Comparison of ENCODE assay signal across 19 mouse cellular contexts in the genomic region with DNA sequence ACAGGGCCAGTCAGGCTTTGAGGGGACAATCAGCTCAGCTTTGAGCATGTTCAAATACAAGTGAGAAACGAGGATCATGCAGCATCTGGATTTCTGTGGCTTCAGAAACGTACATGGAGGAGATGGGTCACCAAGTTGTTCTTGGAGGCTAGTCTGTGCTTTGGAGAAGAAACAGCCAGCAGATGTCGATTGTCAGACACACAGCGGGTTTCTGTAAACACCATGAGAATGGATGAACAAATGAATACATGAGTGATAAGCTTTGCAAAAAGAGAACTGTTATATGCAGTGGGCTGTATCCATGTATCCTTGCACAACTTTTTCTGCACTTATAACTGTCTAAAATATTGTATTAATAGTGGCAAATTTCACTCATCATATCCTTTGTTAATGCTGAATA. TPM values are rescaled to one million over a fixed set of nuclear protein-coding genes. Genes with fewer than 3 reads are reported as not detected.
DNase-seq lines count a peak whose midpoint lies in the region; ATAC-seq and TF ChIP-seq lines count a peak whose summit lies in the region.
"Had no signal": no experiment of that assay in that cellular context is flagged by ENCODE, and none has a peak within 500 bp of the region (broad histone marks: within the 10 kb centered on the region; RNA-seq: fewer than 3 reads in every experiment).

No protein-coding gene starts in this region.

- H3K27me3 ChIP-seq in embryonic facial prominence, embryonic 15.5 days, result no peaks in the 10 kb centered on the region
- H3K27me3 ChIP-seq in embryonic facial prominence, embryonic 10.5 days (replicated peaks; ENCODE audit: low read depth, poor library complexity, severe bottlenecking), result no peaks in the 10 kb centered on the region
- no peaks in the 10 kb centered on the region for H3K27me3 ChIP-seq in lung, embryonic 15.5 days
- no peaks in the 10 kb centered on the region for H3K27me3 ChIP-seq in stomach, embryonic 15.5 days (replicated peaks)
- H3K27me3 ChIP-seq: heart, embryonic 12.5 days; heart, embryonic 15.5 days; hindbrain, embryonic 13.5 days had no signal

- no peak for TF ChIP-seq POLR2A in lung, adult 2 months (IDR thresholded peaks at IDR 0.05; ENCODE audit: borderline replicate concordance, extremely low read depth, low read depth, low read length)

- peak overlapping the region; percentile 13; the same call in 1 of the 2 replicates for H3K4me2 ChIP-seq in embryonic facial prominence, embryonic 15.5 days (replicated peaks)
- H3K4me2 ChIP-seq in lung, embryonic 15.5 days, result peak overlapping the region; percentile 29
- H3K4me2 ChIP-seq in stomach, embryonic 15.5 days, result no peak overlapping the region
- H3K4me2 ChIP-seq: heart, embryonic 12.5 days; heart, embryonic 15.5 days; hindbrain, embryonic 13.5 days had no signal

- DNase-seq in embryonic facial prominence, embryonic 10.5 days (ENCODE audit: low spot score), result no peak
- DNase-seq in lung, adult 2 months, result no peak
- DNase-seq in lung, postnatal 25 days (ENCODE audit: low spot score), result peak; percentile 7
- DNase-seq in lung, postnatal 10 days, result no peak
- no peak for DNase-seq in thymus, postnatal 4 days
- DNase-seq: adrenal gland, adult 8-10 months; adrenal gland, postnatal 25 days; forebrain, postnatal 0 days; gastrocnemius, postnatal 25 days; heart, postnatal 36 days had no signal

- WGBS in embryonic facial prominence, embryonic 15.5 days, result 62% methylated on average over 4 of the region's 4 CpGs
- WGBS in embryonic facial prominence, embryonic 10.5 days, result 77% methylated on average over 4 of the region's 4 CpGs
- 27% methylated on average over 4 of the region's 4 CpGs for WGBS in lung, embryonic 15.5 days
- 39% methylated on average over 4 of the region's 4 CpGs for WGBS in lung, adult 2 months
- 35% methylated on average over 4 of the region's 4 CpGs for WGBS in stomach, embryonic 15.5 days

- H3K27ac ChIP-seq in embryonic facial prominence, embryonic 15.5 days (replicated peaks), result no peak overlapping the region
- no peak overlapping the region for H3K27ac ChIP-seq in embryonic facial prominence, embryonic 10.5 days (replicated peaks)
- H3K27ac ChIP-seq in lung, embryonic 15.5 days, result peak overlapping the region; percentile 49
- peak overlapping the region; percentile 62; the same call in 1 of the 2 replicates for H3K27ac ChIP-seq in stomach, embryonic 15.5 days
- H3K27ac ChIP-seq: heart, embryonic 15.5 days; hindbrain, embryonic 10.5 days; hindbrain, embryonic 13.5 days had no signal

- no peaks in the 10 kb centered on the region for H3K9me3 ChIP-seq in embryonic facial prominence, embryonic 15.5 days (replicated peaks)
- H3K9me3 ChIP-seq in embryonic facial prominence, embryonic 10.5 days, result no peaks in the 10 kb centered on the region
- H3K9me3 ChIP-seq in lung, embryonic 15.5 days, result no peaks in the 10 kb centered on the region
- H3K9me3 ChIP-seq in stomach, embryonic 15.5 days, result no peaks in the 10 kb centered on the region
- H3K9me3 ChIP-seq: heart, embryonic 12.5 days; heart, embryonic 15.5 days; hindbrain, embryonic 10.5 days; hindbrain, embryonic 13.5 days had no signal

- H3K4me3 ChIP-seq in embryonic facial prominence, embryonic 15.5 days (replicated peaks), result no peak overlapping the region
- H3K4me3 ChIP-seq in embryonic facial prominence, embryonic 10.5 days, result no peak overlapping the region
- no peak overlapping the region for H3K4me3 ChIP-seq in lung, embryonic 15.5 days
- no peak overlapping the region for H3K4me3 ChIP-seq in lung, adult 2 months (replicated peaks; ENCODE audit: extremely low read depth, low read depth, low read length)
- H3K4me3 ChIP-seq in stomach, embryonic 15.5 days (replicated peaks), result no peak overlapping the region
- H3K4me3 ChIP-seq: heart, embryonic 12.5 days; heart, embryonic 15.5 days; hindbrain, embryonic 10.5 days; hindbrain, embryonic 13.5 days had no signal

- H3K4me1 ChIP-seq in embryonic facial prominence, embryonic 15.5 days, result peaks cover 8% of the 10 kb centered on the region; the same call in 1 of the 2 replicates
- H3K4me1 ChIP-seq in embryonic facial prominence, embryonic 10.5 days, result peaks cover 11% of the 10 kb centered on the region; the same call in 1 of the 2 replicates
- peaks cover 5% of the 10 kb centered on the region for H3K4me1 ChIP-seq in lung, embryonic 15.5 days
- H3K4me1 ChIP-seq in lung, adult 2 months (ENCODE audit: control insufficient read depth, insufficient read depth, low read length), result no peaks in the 10 kb centered on the region
- H3K4me1 ChIP-seq in stomach, embryonic 15.5 days, result no peaks in the 10 kb centered on the region
- H3K4me1 ChIP-seq: heart, embryonic 12.5 days; heart, embryonic 15.5 days; hindbrain, embryonic 10.5 days had no signal

- no peak overlapping the region for H3K9ac ChIP-seq in embryonic facial prominence, embryonic 15.5 days
- no peak overlapping the region for H3K9ac ChIP-seq in lung, embryonic 15.5 days
- no peak overlapping the region for H3K9ac ChIP-seq in stomach, embryonic 15.5 days
- H3K9ac ChIP-seq: forebrain, postnatal 0 days; heart, embryonic 12.5 days; heart, embryonic 15.5 days; hindbrain, embryonic 13.5 days had no signal

- no peak for ATAC-seq in embryonic facial prominence, embryonic 15.5 days (ENCODE audit: insufficient number of reproducible peaks, low FRiP score, low TSS enrichment, low read depth)
- ATAC-seq in lung, embryonic 15.5 days (ENCODE audit: borderline replicate concordance, extremely low read depth, low FRiP score, low TSS enrichment), result peak; percentile 78; the same call in 1 of the 2 replicates
- no peak for ATAC-seq in stomach, embryonic 15.5 days (ENCODE audit: insufficient read depth, low FRiP score, low read depth)
- ATAC-seq: activated CD4-positive, CD25-positive, alpha-beta regulatory T cell, adult 4 months; forebrain, postnatal 0 days had no signal

- no peaks in the 10 kb centered on the region for H3K36me3 ChIP-seq in embryonic facial prominence, embryonic 15.5 days
- H3K36me3 ChIP-seq in embryonic facial prominence, embryonic 10.5 days (replicated peaks), result no peaks in the 10 kb centered on the region
- no peaks in the 10 kb centered on the region for H3K36me3 ChIP-seq in lung, embryonic 15.5 days
- no peaks in the 10 kb centered on the region for H3K36me3 ChIP-seq in stomach, embryonic 15.5 days
- H3K36me3 ChIP-seq: heart, embryonic 12.5 days; heart, embryonic 15.5 days; hindbrain, embryonic 10.5 days; hindbrain, embryonic 13.5 days had no signal

- TF ChIP-seq CTCF in lung, adult 2 months (IDR thresholded peaks at IDR 0.05; ENCODE audit: insufficient read depth, low read length), result no peak

RNA-seq across cellular contexts. Expression of gene Kl, which starts 15.6 kb away (rescaled TPM):
- polyA plus RNA-seq in embryonic facial prominence, embryonic 15.5 days (2015; fragmentation: Nextera tagmentation; extraction: Ambion mirVana), result 0.13 TPM in 2 replicates
- 0.06 TPM in 1 of 2 replicates, not detected in the other for polyA plus RNA-seq in embryonic facial prominence, embryonic 10.5 days (2016; fragmentation: Nextera tagmentation; extraction: Ambion mirVana)
- polyA plus RNA-seq in lung, embryonic 15.5 days (2015; fragmentation: Nextera tagmentation; extraction: Ambion mirVana), result 0.14 and 0.20 TPM in 2 replicates
- 0.22 and 0.41 TPM in 2 replicates for polyA plus RNA-seq in lung, adult 2 months (2012; rRNA removed)
- 0.13 and 0.14 TPM in 2 replicates for polyA plus RNA-seq in stomach, embryonic 15.5 days (2015; fragmentation: Nextera tagmentation; extraction: Ambion mirVana)
- polyA plus RNA-seq: embryonic facial prominence, embryonic 11.5 days; hindbrain, embryonic 10.5 days had no signal

Comparison
In these comparisons a context has a peak if more than half of its experiments do, and no peak if none do; other contexts are left out.
1. H3K27ac ChIP-seq: peak in lung, embryonic 15.5 days (single experiment) and stomach, embryonic 15.5 days (single experiment); none in embryonic facial prominence, embryonic 15.5 days (single experiment) and embryonic facial prominence, embryonic 10.5 days (single experiment).